Mouse (Mus musculus) midbrain, postnatal 0 days (tissue): ENCODE measurements around the gene Brat1. TPM values are rescaled to one million over a fixed set of nuclear protein-coding genes. Genes with fewer than 3 reads are reported as not detected.
A peak's percentile ranks its signal among the peaks of the same experiment; 100 is the strongest.

Source experiments
- ATAC-seq: fragments of 200-750 bp; cut with Nextera tagmentation; 2 replicates; pipeline ENCODE4 v1.8.0; 2017; ENCODE audit warnings: moderate number of reproducible peaks, mild to moderate bottlenecking, moderate TSS enrichment, moderate library complexity; ENCODE audit not compliant: low FRiP score
- DNase-seq: peaks from one replicate; pipeline ENCODE4 v3.0.0-alpha.2; 2015; ENCODE audit warnings: low spot score
- H3K27ac ChIP-seq: fragments of 300-500 bp; sonication (generic); 2 replicates; pipeline ENCODE4 v1.5.1; 2014; ENCODE audit warnings: low read depth, mild to moderate bottlenecking, low read length, mixed read lengths
- H3K27me3 ChIP-seq: fragments of 300-500 bp; sonication (generic); 2 replicates; pipeline ENCODE4 v1.6.1; 2014; ENCODE audit warnings: low read length, control low read depth, mixed read lengths; ENCODE audit not compliant: insufficient read depth
- H3K36me3 ChIP-seq: fragments of 300-500 bp; sonication (generic); 2 replicates; pipeline ENCODE4 v1.6.1; 2014; ENCODE audit warnings: low read length, control low read depth, mixed read lengths; ENCODE audit not compliant: insufficient read depth
- H3K4me1 ChIP-seq: fragments of 300-500 bp; sonication (generic); 2 replicates; pipeline ENCODE4 v1.6.1; 2014; ENCODE audit warnings: mild to moderate bottlenecking, control low read depth, antibody characterized with exemption, low read length, mixed read lengths; ENCODE audit not compliant: insufficient read depth
- H3K4me2 ChIP-seq: fragments of 300-500 bp; sonication (generic); 2 replicates; pipeline ENCODE4 v1.6.1; 2014; ENCODE audit warnings: low read depth, mild to moderate bottlenecking, low read length, mixed read lengths; ENCODE audit not compliant: poor library complexity, severe bottlenecking
- H3K4me3 ChIP-seq: fragments of 300-500 bp; sonication (generic); 2 replicates; pipeline ENCODE4 v1.5.1; 2014; ENCODE audit warnings: low read depth, mild to moderate bottlenecking, low read length, moderate library complexity
- H3K9ac ChIP-seq: fragments of 300-500 bp; sonication (generic); replicated peaks from 2 replicates; pipeline ENCODE4 v1.6.1; 2014; ENCODE audit warnings: mild to moderate bottlenecking, low read length, moderate library complexity, mixed read lengths; ENCODE audit not compliant: poor library complexity, severe bottlenecking
- H3K9me3 ChIP-seq: fragments of 300-500 bp; sonication (generic); 2 replicates; pipeline ENCODE4 v1.6.1; 2016; ENCODE audit warnings: low read length, control low read depth
- CTCF ChIP-seq: IDR thresholded peaks from 2 replicates; pipeline ENCODE4 v1.5.1; 2016; ENCODE audit warnings: antibody characterized with exemption, mild to moderate bottlenecking
- WGBS: fragments of 180-500 bp; shearing (Covaris S2); extraction: QIAGEN DNeasy Blood & Tissue Kit; methylation state at CpG from one replicate; pipeline ENCODE4 v1.1.7; 2014; 5-methylcytosine and 5-hydroxymethylcytosine counted together
- polyA plus RNA-seq: library from polyadenylated mRNA; unstranded; fragments of >200 nt; fragmentation: Nextera tagmentation; extraction: Ambion mirVana; gene quantifications from 2 replicates; pipeline ENCODE4 v1.2.1, GENCODE M21; 2015
- total RNA-seq: library from RNA; depleted of rRNA; stranded (reverse); fragments of >200 nt; gene quantifications from 2 replicates; pipeline ENCODE4 v1.2.3, GENCODE M21; 2014

Gene Brat1
- total and polyA plus RNA-seq, 2 experiments from 2014 or later, result 16.4 to 40.3 TPM

GRCm38 (mm10) chr5:140732195-140732594, 27.4 kb downstream of the Brat1 start:
- Histone ChIP-seq H3K27ac (no peak overlapping the region), H3K9ac (no peak overlapping the region), H3K4me1 (no peaks in the 10 kb centered on the region), H3K4me3 (no peak overlapping the region), H3K4me2 (no peak overlapping the region), H3K9me3 (no peaks in the 10 kb centered on the region), H3K27me3 (peaks cover 15% of the 10 kb centered on the region), H3K36me3 (no peaks in the 10 kb centered on the region)
- 70% methylated on average over 4 of the region's 4 CpGs for WGBS
- ATAC-seq (no peak), DNase-seq (no peak)
- peak; percentile 60 for TF ChIP-seq CTCF

DNA sequence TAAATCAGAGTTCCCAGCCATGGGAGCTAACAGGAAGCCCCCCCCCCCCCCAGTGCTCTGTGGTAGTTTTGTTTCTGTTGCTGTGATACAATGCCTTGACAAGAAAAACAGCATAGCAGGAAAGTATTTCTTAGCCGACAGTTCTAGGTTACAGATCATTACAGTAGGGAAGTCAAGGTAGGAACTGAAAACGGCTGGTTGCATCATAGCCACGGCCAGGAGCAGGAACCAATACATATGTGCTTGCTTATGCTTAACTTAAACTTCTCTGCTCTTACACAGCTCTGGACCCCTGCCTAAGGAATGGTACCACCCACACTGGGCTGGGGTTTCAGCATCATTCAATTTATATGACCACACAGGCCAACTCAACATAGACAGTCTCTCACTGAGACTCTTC, 28.5 kb downstream of the Brat1 start:
- H3K4me1 ChIP-seq, result no peaks in the 10 kb centered on the region
- 74% methylated on average over 3 of the region's 3 CpGs for WGBS
- no peaks in the 10 kb centered on the region for H3K36me3 ChIP-seq
- DNase-seq, result no peak
- peaks cover 15% of the 10 kb centered on the region for H3K27me3 ChIP-seq
- ATAC-seq, result no peak
- no peak for TF ChIP-seq CTCF
- no peak overlapping the region for H3K27ac ChIP-seq
- no peaks in the 10 kb centered on the region for H3K9me3 ChIP-seq
- no peak overlapping the region for H3K9ac ChIP-seq
- H3K4me2 ChIP-seq, result no peak overlapping the region
- no peak overlapping the region for H3K4me3 ChIP-seq

- TF ChIP-seq CTCF, result no peak
- peak; percentile 35; the same call in 1 of the 2 replicates for ATAC-seq
These were observed 30.5 kb downstream of the Brat1 start for GRCm38 (mm10) chr5:140735297-140735696.

DNA sequence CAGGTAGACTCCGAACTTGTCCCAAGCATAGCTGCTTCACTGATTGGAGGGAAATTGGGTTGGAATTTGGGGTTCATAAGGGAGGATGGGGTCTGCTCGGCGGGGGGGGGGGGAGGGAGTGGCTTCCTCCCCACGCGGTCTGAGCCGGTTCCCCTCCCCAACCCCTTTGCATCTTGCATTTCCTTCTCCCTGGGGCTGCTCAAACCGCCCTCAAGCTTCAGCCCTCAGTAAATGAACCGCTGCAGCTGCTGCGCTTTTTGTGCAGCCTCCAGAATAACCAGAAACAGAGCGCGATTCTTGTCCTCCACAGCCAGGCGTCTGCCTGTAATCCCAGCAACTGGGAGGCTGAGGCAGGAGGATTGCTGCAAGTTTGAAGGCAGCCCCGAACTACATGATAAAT, 31.4 kb downstream of the Brat1 start:
- Histone ChIP-seq H3K9me3 (no peaks in the 10 kb centered on the region), H3K36me3 (no peaks in the 10 kb centered on the region), H3K9ac (no peak overlapping the region), H3K27ac (no peak overlapping the region), H3K27me3 (peaks cover 15% of the 10 kb centered on the region), H3K4me3 (no peak overlapping the region; the same call in 1 of the 2 replicates), H3K4me2 (peak overlapping the region; percentile 61; the same call in 1 of the 2 replicates), H3K4me1 (no peaks in the 10 kb centered on the region)
- 20% methylated on average over 13 of the region's 13 CpGs for WGBS
- ATAC-seq (no peak), DNase-seq (no peak)
- TF ChIP-seq CTCF, result no peak

More at GRCm38 (mm10) chr5:140735297-140735696, 30.5 kb downstream of the Brat1 start:
- H3K36me3 ChIP-seq, result no peaks in the 10 kb centered on the region
- DNase-seq, result peak; percentile 21
- H3K4me1 ChIP-seq, result no peaks in the 10 kb centered on the region
- peaks cover 15% of the 10 kb centered on the region for H3K27me3 ChIP-seq
- peak overlapping the region; percentile 26 for H3K4me3 ChIP-seq
- WGBS, result under 1% methylated on average over 21 of the region's 22 CpGs
- H3K9me3 ChIP-seq, result no peaks in the 10 kb centered on the region
- H3K9ac ChIP-seq, result peak overlapping the region; percentile 33
- H3K4me2 ChIP-seq, result peak overlapping the region; percentile 61
- no peak overlapping the region for H3K27ac ChIP-seq

- 76% methylated on average over 12 of the region's 12 CpGs for WGBS
- no peak for DNase-seq
- no peak overlapping the region for H3K4me3 ChIP-seq
- no peaks in the 10 kb centered on the region for H3K36me3 ChIP-seq
- no peak overlapping the region for H3K9ac ChIP-seq
- H3K27me3 ChIP-seq, result peaks cover 12% of the 10 kb centered on the region
- no peak for TF ChIP-seq CTCF
- H3K27ac ChIP-seq, result no peak overlapping the region
- no peaks in the 10 kb centered on the region for H3K9me3 ChIP-seq
- no peaks in the 10 kb centered on the region for H3K4me1 ChIP-seq
- ATAC-seq, result no peak
- H3K4me2 ChIP-seq, result no peak overlapping the region
These were observed 35.0 kb downstream of the Brat1 start for GRCm38 (mm10) chr5:140739813-140740212.

- Histone ChIP-seq H3K4me3 (no peak overlapping the region), H3K27ac (no peak overlapping the region), H3K36me3 (no peaks in the 10 kb centered on the region), H3K4me2 (no peak overlapping the region), H3K9me3 (no peaks in the 10 kb centered on the region), H3K27me3 (peaks cover 5% of the 10 kb centered on the region; the same call in 1 of the 2 replicates), H3K4me1 (no peaks in the 10 kb centered on the region), H3K9ac (no peak overlapping the region)
- WGBS, result 74% methylated on average over 11 of the region's 11 CpGs
- DNase-seq (no peak), ATAC-seq (no peak)
- no peak for TF ChIP-seq CTCF
These were observed 36.2 kb downstream of the Brat1 start for GRCm38 (mm10) chr5:140741040-140741439.
